Mouse (Mus musculus) thymus, postnatal 10 days (tissue): ENCODE results near the gene Gm4791.

Source experiments
- DNase-seq, 2 experiments: peaks; one replicate each; pipeline ENCODE4 v3.0.0; 2021; ENCODE audit warnings: low spot score in 2 of 2

Gene Gm4791

GRCm38 (mm10) chr9:46998338-46998791 lies at the start of gene Gm4791:
Gene Gm4791 (plus strand): TSS chr9:46998741.
- no peak for DNase-seq

- DNase-seq, result no peak
Observed at GRCm38 (mm10) chr9:46956286-46956685, 42.3 kb upstream of the Gm4791 start.

- DNase-seq, result no peak
Observed at GRCm38 (mm10) chr9:46957420-46957950, 41.1 kb upstream of the Gm4791 start.

- no peak for DNase-seq
Observed at GRCm38 (mm10) chr9:46966028-46966427, 32.5 kb upstream of the Gm4791 start.

GRCm38 (mm10) chr9:46968970-46969369 lies 29.6 kb upstream of the Gm4791 start:
- no peak for DNase-seq

GRCm38 (mm10) chr9:46969406-46969805 lies 29.1 kb upstream of the Gm4791 start:
- no peak for DNase-seq

- DNase-seq, result no peak
Observed at GRCm38 (mm10) chr9:46978806-46979205, 19.7 kb upstream of the Gm4791 start.

GRCm38 (mm10) chr9:46980111-46980510 lies 18.4 kb upstream of the Gm4791 start:
- no peak for DNase-seq

GRCm38 (mm10) chr9:46983471-46983870 lies 15.1 kb upstream of the Gm4791 start:
- DNase-seq, result no peak

GRCm38 (mm10) chr9:47041569-47041968 lies 43.0 kb downstream of the Gm4791 start:
- no peak for DNase-seq
